Mouse (Mus musculus) spleen, adult 2 months (tissue): ENCODE data around the gene Rpl3l. TPM values are rescaled to one million over a fixed set of nuclear protein-coding genes. Genes with fewer than 3 reads are reported as not detected.

Experiments used
- DNase-seq, 2 experiments: peaks; one replicate each; pipeline versions ENCODE4 v3.0.0 to v3.0.0-alpha.2; 2012 to 2021; ENCODE audit warnings: low spot score in 2 of 2, low read depth in 1 of 2
- H3K27ac ChIP-seq: fragments of 200-500 bp; 2 replicates; pipeline ENCODE4 v1.5.1; 2012; ENCODE audit warnings: low read length, inconsistent platforms; ENCODE audit not compliant: insufficient read depth
- H3K27me3 ChIP-seq: fragments of 200-500 bp; 2 replicates; pipeline ENCODE4 v1.6.1; 2012; ENCODE audit warnings: mild to moderate bottlenecking, moderate library complexity, low read length, inconsistent platforms; ENCODE audit not compliant: control insufficient read depth, insufficient read depth
- H3K36me3 ChIP-seq: fragments of 200-500 bp; 2 replicates; pipeline ENCODE4 v1.6.1; 2012; ENCODE audit warnings: mild to moderate bottlenecking, low read length, inconsistent platforms; ENCODE audit not compliant: control insufficient read depth, insufficient read depth
- H3K4me1 ChIP-seq: fragments of 200-500 bp; 2 replicates; pipeline ENCODE4 v1.6.1; 2011; ENCODE audit warnings: inconsistent platforms; ENCODE audit not compliant: control insufficient read depth, insufficient read depth, insufficient read length
- H3K4me3 ChIP-seq: fragments of 200-500 bp; 2 replicates; pipeline ENCODE4 v1.5.1; 2011; ENCODE audit warnings: mild to moderate bottlenecking, inconsistent platforms; ENCODE audit not compliant: insufficient read depth, insufficient read length; ENCODE audit errors: extremely low read depth
- CTCF ChIP-seq: fragments of 200-500 bp; IDR thresholded peaks from 2 replicates; pipeline ENCODE4 v1.5.1; 2011; ENCODE audit warnings: mild to moderate bottlenecking, inconsistent platforms; ENCODE audit not compliant: insufficient read depth, insufficient read length, insufficient replicate concordance; ENCODE audit errors: extremely low read depth
- POLR2A ChIP-seq: fragments of 200-500 bp; IDR thresholded peaks from 2 replicates; pipeline ENCODE4 v1.6.1; 2011; ENCODE audit warnings: low read depth, low read length, inconsistent platforms
- WGBS: fragments of 180-500 bp; shearing (Covaris S2); methylation state at CpG from one replicate; pipeline ENCODE4 v1.1.7; 2018; 5-methylcytosine and 5-hydroxymethylcytosine counted together
- polyA plus RNA-seq: library from polyadenylated mRNA; depleted of rRNA; stranded (reverse); fragments of >200 nt; gene quantifications from 2 replicates; pipeline ENCODE4 v1.2.3, GENCODE M21; 2012

Gene Rpl3l
- polyA plus RNA-seq, 1 experiment = not detected

GRCm38 (mm10) chr17:24752415-24753394 is 25.1 kb downstream of the Rpl3l start, which contains the start of gene Hs3st6:
Hs3st6 (plus strand) TSS chr17:24752988.
- H3K36me3 ChIP-seq = no peaks in the 10 kb centered on the region
- H3K27ac ChIP-seq = no peak within 1 kb of the TSS
- peaks cover 8% of the 10 kb centered on the region for H3K4me1 ChIP-seq
- DNase-seq = no peak
- 2% methylated on average over 63 of the region's 82 CpGs for WGBS
- H3K27me3 ChIP-seq = peaks cover 27% of the 10 kb centered on the region
- H3K4me3 ChIP-seq = peak within 1 kb of the TSS; percentile 54; the same call in 1 of the 2 replicates
- TF ChIP-seq POLR2A = no peak
- TF ChIP-seq CTCF = no peak

GRCm38 (mm10) chr17:24757394-24757793 is 29.8 kb downstream of the Rpl3l start:
- no peak for TF ChIP-seq CTCF
- TF ChIP-seq POLR2A = no peak
- no peak for DNase-seq
- Histone ChIP-seq H3K36me3 (no peaks in the 10 kb centered on the region), H3K27ac (no peak overlapping the region), H3K4me3 (no peak overlapping the region), H3K4me1 (peaks cover 7% of the 10 kb centered on the region), H3K27me3 (peaks cover 20% of the 10 kb centered on the region)
- WGBS = 85% methylated on average over 1 of the region's 1 CpGs

GRCm38 (mm10) chr17:24761121-24761520 is 33.5 kb downstream of the Rpl3l start:
- WGBS = 56% methylated on average over 5 of the region's 5 CpGs
- TF ChIP-seq CTCF = no peak
- no peak for TF ChIP-seq POLR2A

GRCm38 (mm10) chr17:24765016-24765905 is 37.6 kb downstream of the Rpl3l start:
- whole genome bisulfite sequencing = 46% methylated on average over 21 of the region's 22 CpGs
- Histone ChIP-seq H3K27me3 (peaks cover 3% of the 10 kb centered on the region), H3K36me3 (no peaks in the 10 kb centered on the region), H3K4me3 (no peak overlapping the region), H3K4me1 (peaks cover 2% of the 10 kb centered on the region; the same call in 1 of the 2 replicates), H3K27ac (no peak overlapping the region)
- DNase-seq = no peak
- TF ChIP-seq CTCF (no peak), POLR2A (no peak)

More at GRCm38 (mm10) chr17:24761121-24761520, 33.5 kb downstream of the Rpl3l start:
- DNase-seq = no peak
- H3K27ac ChIP-seq = no peak overlapping the region
- H3K36me3 ChIP-seq = no peaks in the 10 kb centered on the region
- peaks cover 1% of the 10 kb centered on the region for H3K27me3 ChIP-seq
- no peak overlapping the region for H3K4me3 ChIP-seq
- H3K4me1 ChIP-seq = no peaks in the 10 kb centered on the region

GRCm38 (mm10) chr17:24766266-24766875 is 38.8 kb downstream of the Rpl3l start:
- no peaks in the 10 kb centered on the region for H3K36me3 ChIP-seq
- H3K27me3 ChIP-seq = peaks cover 3% of the 10 kb centered on the region
- WGBS = 47% methylated on average over 12 of the region's 12 CpGs
- no peak overlapping the region for H3K4me3 ChIP-seq
- H3K27ac ChIP-seq = no peak overlapping the region
- no peak for TF ChIP-seq CTCF
- TF ChIP-seq POLR2A = no peak
- DNase-seq = no peak
- H3K4me1 ChIP-seq = peaks cover 2% of the 10 kb centered on the region; the same call in 1 of the 2 replicates

- Histone ChIP-seq H3K27ac (no peak overlapping the region), H3K27me3 (peaks cover 2% of the 10 kb centered on the region; the same call in 1 of the 2 replicates), H3K4me3 (no peak overlapping the region), H3K36me3 (no peaks in the 10 kb centered on the region), H3K4me1 (peaks cover 2% of the 10 kb centered on the region; the same call in 1 of the 2 replicates)
- 43% methylated on average over 3 of the region's 3 CpGs for WGBS
- DNase-seq = no peak
- TF ChIP-seq POLR2A (no peak), CTCF (no peak)
Measured at GRCm38 (mm10) chr17:24769146-24769545, 41.5 kb downstream of the Rpl3l start.
